Mouse (Mus musculus): ENCODE results near the gene Astl. TPM values are rescaled to one million over a fixed set of nuclear protein-coding genes. Genes with fewer than 3 reads are reported as not detected.
A peak's percentile ranks its signal among the peaks of the same experiment; 100 is the strongest.

The Astl gene
- total and polyA plus RNA-seq, 3 experiments: not detected

DNA sequence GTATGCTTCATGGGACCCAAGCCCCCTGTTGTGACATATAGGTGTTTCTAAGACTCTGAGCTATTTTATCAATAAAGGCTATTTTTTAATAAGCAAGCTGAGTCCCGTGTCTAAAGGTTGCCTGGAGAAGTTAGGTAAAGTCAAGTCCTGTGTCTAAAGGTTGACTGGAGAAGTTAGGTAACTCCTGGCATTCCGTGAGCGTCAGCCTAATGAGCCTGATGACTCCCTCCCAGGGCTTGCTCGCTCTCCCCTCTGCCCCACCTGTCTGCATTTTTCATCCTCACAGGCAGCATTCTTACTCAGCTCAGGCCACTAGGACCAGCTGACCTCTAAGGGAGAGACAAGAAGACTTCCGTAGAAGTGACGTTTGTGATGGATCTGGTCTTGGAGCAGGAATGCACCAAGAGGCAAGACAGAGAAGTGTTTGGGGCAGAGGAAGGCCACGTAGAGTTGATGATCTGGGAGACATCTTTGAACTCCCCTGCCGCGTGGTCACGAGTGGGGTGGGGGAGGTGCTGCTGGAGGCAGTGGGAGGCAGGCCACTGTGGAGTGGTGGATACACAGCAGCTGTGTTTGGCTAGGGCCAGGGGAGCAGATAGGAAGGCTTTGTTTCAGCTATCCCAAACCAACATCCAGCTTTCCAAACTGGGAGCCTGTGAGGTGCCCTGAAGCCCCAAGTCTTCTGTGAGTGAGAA is 28.8 kb downstream of the Astl start:
- no peak for DNase-seq

DNA sequence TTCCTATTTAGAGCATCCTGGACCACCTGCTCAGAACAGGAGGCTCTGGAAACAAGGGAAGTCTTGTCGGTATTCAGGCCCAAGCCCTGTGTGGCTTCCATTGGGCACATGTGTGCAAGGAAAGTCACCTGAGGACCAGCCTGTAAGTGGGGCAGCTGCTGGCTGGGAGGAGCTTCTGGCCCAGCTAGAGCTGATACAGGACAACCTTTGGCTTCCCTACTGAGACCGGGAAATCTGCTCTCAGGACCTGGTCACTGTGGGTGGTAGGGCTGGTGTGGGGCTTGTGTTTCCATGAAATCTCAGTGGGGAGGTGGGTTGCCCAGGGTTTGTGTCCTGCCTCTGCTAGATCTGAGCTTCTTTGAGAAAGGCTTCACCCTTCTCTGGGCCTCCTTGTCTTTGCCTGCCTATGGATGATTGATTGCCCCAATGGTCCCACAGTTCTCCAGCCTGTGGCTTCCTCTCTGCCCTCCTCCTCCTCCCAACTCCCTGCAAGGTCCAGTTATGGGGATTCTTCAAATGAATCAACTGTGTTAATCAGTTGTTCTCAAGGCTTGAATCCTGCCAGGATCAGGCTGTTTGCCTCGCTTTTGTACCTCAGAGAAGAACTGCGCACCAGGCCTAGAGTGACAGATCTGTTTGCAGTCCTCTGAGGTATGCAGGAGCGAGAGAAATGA is 31.4 kb downstream of the Astl start:
- no peak for DNase-seq

DNA sequence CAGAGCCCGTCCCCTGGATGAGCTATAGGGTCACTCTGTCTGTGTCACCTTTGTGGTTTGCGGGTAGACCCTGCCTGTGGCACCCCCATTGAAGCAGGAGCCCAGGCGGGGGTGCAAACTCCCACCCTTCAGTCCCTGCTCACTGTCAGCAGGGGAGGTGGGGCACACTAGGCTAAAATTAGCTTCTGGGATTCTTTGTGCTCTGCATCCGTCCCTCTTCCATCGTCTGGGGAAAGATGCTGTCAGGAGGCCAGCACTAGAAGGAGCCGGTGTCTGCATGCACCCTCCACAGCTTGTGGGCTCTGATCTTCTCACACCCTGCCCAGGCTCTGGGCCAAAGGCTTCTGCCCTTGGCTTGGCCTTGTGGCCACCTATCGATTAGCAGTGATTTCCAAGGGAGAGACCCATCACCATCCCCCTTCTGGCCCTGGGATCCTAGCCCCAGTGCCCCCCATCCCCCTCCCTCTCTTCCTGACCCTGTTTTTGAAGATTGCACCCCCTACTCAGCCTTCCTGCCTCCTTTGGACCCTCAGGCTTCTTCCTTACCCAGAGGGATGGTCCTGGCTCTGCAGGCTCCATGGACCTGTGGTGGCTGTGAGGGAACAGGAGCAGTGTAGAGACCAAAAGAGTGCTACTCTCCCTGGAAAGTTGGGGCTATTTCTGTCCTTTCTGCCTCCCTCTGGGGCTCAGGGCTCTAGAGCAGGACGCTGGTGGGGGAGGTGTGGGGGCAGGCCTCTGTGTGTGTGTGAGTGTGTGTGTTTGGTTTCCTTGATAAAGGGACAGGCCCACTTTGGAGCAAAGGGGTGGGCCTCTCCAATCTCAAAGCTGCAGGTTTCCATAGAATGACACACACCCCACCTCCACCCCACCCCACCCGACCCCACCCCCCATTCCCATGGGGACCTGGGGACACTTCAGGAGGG is 32.4 kb downstream of the Astl start:
- DNase-seq: no peak

DNA sequence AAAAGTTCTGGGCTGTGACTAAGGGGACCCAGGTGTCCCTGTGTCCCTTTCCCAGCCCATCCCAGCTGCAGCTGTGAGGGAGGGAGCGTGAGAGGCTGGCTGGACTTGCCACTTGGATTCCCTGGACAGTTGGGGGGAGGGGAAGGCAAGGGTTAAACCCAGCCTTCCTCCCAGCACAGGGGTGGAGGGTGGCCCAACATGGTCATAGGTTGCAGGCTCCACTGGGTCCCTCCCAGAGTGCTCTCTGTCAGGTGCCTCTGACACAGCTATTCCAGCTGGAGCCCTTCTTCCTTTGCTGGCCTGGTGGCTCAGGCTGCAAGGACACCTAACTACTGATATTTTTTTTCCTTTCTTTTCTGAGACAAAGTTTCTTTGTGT is 33.0 kb downstream of the Astl start:
- no peak for DNase-seq

DNA sequence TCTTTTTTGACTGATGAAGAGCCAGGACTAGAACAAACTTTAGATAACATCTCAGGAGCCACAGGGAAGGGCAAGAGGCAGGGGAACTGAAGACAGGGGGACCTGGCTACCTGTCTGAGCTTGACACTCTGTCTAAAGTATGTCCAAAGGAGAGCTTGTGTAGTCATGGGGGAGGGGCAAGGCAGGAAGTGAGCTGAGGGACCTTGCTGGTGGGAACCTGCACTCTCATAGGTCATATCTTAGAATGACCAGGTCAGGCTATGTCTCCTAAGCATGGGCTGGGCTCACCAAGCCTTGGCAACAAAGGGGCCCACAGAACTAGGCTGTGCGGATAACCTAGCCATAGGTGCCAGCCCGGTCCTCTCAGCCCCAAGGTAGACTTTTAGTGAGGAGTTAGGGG is 33.6 kb downstream of the Astl start:
- DNase-seq: no peak

DNA sequence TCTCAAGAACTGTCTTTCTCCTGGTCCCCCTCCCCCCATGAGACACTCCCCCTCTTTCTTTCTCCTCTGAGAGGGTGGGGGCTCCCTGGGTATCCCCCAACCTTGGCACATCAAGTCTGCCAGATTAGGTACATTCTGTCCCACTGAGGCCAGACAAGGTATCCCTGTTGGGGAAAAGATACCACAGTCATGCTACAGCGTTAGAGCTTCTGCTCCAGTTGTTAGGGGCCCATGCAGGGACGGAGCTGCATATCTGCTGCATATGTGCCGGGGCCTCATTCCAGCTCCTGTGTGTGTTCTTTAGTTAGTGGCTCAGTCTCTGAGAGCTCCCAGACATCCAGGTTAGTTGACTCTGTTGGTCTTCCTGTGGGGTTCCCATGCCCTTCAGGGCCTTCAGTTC is 35.7 kb downstream of the Astl start:
- no peak for DNase-seq

DNA sequence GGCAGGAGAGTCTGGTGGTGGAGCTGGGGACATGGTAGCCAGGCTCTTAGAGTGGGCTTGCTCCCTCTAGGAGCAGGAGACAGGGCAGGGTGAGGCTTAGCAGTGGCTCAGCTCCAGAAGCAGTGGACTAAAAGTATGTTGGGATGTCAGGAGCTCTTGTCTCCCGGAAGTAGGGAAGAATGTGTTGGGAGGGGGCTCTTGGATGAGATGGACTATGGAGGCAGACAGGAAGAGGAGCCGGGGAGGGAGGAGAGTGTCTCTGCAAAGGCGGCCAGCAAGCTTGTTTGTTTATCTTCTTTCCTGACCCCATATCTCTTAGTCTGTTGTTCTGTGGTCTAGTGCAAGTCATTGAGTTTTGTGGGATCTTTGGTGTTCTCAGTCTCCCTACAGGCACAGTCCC is 36.6 kb downstream of the Astl start:
- no peak for DNase-seq

DNA sequence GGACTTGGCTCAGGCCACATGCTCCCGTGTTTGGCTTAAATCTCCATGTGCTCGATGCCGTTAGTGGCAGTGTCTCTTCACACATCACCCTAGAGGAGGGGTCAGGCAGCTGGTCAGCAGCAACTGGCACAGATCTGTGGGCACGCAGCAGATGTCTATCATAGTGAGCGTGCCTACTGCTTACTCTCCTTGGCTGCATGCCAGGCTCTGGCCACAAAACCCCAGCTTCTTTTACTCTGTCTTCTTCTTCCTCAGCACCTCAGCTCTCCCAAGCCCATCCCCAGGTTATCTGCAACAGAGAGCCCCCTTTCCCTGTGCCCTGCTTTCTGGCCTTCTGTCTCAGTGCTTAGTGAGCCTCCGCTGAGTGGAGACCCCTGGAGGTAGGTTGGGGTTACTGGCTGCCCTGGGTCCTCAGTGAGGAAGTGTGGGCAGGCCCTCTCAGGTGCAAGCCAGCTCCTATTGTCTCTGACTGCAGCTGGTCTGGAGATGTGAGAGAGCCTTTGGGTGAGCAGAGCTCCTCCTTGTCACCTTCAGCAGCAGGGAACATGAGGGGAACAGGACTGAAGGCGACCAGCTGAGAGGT is 37.4 kb downstream of the Astl start:
- no peak for DNase-seq

DNA sequence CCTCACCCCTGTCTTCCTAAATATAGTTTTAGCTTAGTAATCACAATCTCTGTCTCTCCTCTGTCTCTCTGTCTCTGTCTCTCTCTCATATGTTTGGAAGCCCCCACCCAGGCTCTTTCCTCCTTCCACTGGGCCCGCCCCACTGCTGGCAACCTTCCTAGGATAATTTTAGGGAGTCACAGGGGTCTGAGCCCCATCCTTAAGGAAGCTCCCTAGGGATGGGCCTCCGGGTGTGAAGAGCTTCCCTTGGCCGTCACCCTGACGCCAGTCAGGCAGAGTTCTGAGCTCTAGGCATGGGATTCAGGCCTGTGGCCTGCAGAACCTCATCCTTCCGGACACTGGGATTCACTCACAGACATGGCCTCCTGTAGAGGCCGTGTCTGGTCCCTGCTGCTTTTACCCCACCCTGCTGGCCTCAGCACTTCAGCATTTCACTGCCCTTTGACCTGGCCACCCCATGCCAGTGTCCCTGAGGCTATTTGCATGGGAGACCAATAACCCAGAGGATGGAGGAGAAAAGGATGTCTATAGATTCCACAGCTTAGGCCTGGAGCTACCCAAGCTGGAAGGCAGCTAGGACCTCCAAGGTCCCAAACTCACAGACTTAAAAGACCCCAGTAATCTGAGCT is 38.1 kb downstream of the Astl start:
- DNase-seq: no peak

DNA sequence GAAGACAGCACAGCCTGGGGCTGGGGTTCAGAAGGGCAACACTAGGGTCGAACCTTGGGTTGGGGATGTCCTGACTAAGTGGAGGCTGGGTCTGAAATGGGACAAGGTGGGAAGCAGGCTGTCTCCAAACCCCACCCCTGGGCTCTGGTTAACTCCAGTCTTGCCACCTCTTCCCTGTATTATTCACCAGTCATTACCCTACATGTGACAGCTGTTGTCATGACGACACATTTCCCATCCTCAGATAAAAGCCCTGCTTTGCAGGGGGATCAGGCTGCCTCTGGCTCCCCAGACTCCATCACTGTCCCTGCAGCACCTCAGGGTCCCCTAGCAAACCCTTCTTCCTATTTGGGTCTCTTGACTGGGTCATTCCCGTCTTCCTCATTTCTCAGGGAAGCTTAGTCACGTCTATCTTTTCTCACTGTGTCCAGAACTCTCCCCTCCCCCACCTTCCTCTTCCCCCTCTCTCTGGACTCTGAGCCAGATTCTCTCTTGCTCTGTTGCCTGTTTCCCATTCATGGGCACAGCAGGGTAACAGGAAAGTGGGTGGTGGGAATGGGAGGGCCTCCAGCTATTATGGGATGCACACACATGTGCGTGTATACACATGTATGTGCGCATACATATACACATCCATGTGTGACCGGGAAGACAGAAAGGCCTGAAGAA is 39.6 kb downstream of the Astl start:
- DNase-seq: no peak

DNA sequence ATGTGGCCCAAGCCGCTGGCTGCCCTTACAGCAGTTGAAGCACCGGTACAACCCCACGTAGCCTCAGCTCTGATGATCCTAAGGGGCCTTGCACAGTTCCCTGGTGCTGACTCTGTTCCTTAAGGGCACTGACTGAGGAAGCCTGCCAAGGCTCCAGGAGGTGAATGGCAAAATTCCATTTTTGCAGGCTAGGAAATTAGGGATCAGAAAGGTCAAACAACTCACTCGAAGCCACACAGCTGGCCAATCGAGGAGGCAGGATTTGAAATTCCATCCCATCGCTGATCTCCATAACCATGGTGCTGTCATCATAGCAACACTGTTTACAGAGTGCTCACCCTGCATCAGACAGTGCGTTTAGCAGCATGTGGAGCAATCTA is 40.2 kb downstream of the Astl start:
- DNase-seq: no peak

DNA sequence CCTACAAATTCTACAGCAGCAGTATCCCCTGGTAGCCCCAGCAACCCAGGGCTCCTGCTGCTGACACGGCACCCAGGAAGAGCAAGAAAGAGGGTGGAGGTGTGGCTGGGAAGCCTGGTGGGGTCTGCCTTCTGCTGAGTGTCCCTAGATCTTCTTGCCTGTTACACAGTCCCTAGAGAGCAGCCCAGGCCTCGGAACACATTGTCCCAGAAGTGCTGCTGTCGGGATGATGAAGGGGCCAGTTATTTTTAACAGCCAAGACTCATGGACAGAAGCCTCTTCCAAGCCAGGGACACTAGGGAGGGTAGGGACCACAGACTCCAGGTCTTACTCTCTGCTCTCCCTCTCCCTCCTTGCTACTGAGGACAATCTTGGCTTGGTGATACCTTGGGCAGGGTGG is 40.8 kb downstream of the Astl start:
- no peak for DNase-seq

DNA sequence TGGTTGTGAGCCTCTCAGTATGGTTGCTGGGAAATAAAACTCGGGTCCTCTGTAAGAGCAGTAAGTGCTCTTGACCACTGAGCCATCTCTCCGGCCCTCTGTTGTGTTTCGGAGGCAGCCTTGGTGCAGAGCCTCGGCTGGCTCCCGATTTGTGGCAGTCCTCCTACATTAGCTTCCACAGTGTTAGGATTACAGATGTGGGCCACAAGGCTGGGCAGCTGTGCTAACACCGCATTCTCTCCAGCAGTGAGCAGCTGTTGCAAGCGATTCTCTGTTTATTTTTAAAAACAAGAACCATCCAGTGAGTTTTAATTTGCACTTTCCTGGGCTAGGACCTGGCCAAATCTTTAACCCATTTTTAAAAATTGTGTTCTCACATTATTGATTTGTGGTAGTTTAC is 45.4 kb downstream of the Astl start:
- no peak for DNase-seq

DNA sequence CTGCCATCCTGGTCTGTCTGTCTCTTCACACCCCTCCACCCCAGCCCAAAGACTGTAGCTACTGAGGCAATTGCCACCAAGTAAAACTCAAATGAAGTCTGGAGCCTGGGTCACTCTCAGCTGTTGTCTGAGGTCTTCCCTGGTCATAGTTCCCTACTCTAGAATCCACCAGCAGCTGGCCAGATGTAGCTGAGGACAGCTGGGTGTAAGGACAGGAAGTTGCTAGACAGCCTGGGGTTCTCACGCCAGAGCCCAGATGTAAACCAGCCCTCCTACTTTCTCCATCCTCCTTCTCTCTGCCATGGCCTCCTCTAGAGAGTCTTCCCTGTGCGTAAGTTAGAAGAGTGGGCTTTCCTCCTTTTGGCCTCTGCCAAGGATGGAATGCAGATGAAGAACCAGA is 49.1 kb downstream of the Astl start:
- DNase-seq: no peak

DNA sequence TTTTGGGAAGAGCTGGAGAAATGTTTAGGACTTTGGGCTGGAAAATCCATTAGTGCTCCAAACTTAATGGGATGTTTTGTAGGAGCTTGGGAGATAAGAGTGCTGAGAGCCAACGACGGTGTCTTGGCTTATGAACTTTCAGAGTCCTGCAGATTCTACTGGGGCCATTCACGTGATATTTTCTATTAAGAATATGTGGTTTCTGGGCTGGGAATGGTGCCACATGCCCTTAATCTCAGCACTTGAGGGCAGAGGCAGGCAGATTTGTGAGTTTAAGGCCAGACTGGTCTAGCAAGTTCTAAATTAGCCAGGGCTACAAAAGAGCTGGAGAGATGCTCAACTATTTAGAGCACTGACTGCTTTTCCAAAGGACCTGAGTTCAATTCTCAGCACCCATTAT is 51.9 kb downstream of the Astl start:
- no peak for DNase-seq

DNA sequence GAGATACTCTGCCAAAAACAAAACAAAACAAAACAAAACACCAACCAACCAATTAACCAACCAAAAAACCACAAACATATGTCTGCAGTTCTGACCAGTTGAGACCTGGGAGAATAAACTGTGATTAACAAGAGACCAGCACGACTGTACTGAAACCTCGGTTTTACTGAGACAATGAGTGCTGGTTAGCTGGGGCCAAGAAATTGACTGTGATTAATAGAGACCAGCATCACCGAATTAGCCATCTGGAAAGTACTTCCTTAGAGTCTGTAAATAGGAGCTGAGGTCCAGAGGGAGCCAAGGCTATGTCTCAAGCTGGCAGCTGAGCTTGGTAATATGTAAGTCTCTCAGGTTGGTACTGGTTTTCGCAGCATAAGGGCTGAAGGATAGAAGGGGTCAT is 52.4 kb downstream of the Astl start:
- DNase-seq: no peak

DNA sequence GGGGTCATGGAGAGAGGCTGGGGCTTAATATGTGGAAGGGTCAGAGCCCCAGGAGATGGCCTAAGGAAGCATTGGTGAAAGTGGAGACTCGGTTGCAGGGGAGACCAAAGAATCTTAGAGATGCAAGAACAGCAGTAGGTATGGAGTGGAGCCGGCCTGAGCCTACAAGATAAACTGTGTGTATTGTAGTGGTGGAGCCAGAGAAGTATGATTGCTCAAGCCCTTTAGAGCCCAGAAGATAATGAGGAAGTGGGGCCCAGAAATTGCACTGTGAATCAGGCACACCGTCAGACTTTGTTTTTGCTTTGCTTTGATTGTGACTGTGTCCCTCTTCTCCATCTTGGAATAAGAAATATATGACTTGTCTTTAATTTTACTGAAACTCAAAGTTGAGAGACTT is 52.9 kb downstream of the Astl start:
- no peak for DNase-seq

DNA sequence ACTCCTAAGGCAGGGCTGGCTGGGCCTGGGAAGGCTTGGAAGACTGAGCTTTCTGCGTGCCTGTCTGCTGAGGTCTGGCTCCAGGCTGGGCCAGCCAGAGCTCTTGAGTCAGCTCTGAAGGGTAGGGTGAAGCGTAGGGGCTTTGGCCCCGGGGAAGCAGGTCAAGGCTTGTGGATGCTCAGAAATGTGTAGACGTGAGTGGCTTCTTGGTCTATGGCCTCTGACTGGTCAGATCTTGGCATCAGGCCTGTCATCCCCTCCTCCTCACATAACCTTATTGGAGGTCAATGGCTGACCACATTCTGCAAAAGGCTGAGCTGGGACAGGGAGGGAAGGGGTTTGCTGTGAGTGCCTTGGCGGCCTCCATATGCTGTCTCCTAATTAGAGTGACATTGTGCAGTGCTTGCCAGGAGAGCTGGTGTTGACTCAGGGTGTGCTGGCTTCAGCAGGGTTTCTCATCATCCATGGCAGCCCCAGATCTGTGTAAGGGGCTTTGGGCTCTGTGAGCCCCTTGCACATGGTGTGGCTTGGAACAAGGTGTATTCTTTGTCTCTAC is 56.2 kb downstream of the Astl start:
- peak; percentile 86 for DNase-seq

DNA sequence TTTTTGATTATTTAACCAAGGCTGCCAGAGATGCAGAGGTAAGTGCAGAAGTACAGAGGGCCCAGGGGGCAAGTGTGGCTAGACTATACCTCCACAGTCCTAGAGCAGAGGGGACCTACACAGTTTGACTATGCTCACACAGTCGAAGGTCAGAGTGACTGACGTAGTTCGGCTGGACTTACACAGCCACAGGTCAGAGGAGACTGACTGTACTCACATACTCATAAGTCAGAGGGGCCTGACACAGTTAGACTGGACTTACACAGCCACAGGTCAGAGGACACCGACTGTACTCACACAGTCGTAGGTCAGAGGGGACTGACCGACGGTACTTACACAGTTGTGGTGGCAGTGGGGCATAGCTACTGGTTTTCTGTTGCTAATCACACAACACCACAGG is 60.3 kb downstream of the Astl start:
- DNase-seq: no peak

Data from adrenal gland, adult 2 months (tissue).